Mouse (Mus musculus) heart, embryonic 12.5 days (tissue): Measurements from ENCODE around the gene Dysf. TPM values are rescaled to one million over a fixed set of nuclear protein-coding genes. Genes with fewer than 3 reads are reported as not detected.

Source experiments
- ATAC-seq: fragments of 200-750 bp; cut with Nextera tagmentation; 2 replicates; pipeline ENCODE4 v1.8.0; 2017; ENCODE audit warnings: moderate TSS enrichment, moderate library complexity; ENCODE audit not compliant: insufficient number of reproducible peaks, low FRiP score
- H3K27ac ChIP-seq: fragments of 300-500 bp; sonication (generic); 2 replicates; pipeline ENCODE4 v1.5.1; 2016; ENCODE audit warnings: mild to moderate bottlenecking, moderate library complexity; ENCODE audit not compliant: poor library complexity, severe bottlenecking
- H3K27me3 ChIP-seq: fragments of 300-500 bp; sonication (generic); replicated peaks from 2 replicates; pipeline ENCODE4 v1.6.1; 2016; ENCODE audit warnings: mild to moderate bottlenecking, moderate library complexity
- H3K36me3 ChIP-seq: fragments of 300-500 bp; sonication (generic); 2 replicates; pipeline ENCODE4 v1.6.1; 2016; ENCODE audit warnings: mild to moderate bottlenecking, moderate library complexity
- H3K4me1 ChIP-seq: fragments of 300-500 bp; sonication (generic); replicated peaks from 2 replicates; pipeline ENCODE4 v1.6.1; 2016; ENCODE audit warnings: mild to moderate bottlenecking
- H3K4me2 ChIP-seq: fragments of 300-500 bp; sonication (generic); 2 replicates; pipeline ENCODE4 v1.6.1; 2016; ENCODE audit warnings: mild to moderate bottlenecking, moderate library complexity
- H3K4me3 ChIP-seq: fragments of 300-500 bp; sonication (generic); 2 replicates; pipeline ENCODE4 v1.5.1; 2016; ENCODE audit warnings: mild to moderate bottlenecking
- H3K9ac ChIP-seq: fragments of 300-500 bp; sonication (generic); 2 replicates; pipeline ENCODE4 v1.6.1; 2016; ENCODE audit warnings: mild to moderate bottlenecking, moderate library complexity
- H3K9me3 ChIP-seq: fragments of 300-500 bp; sonication (generic); replicated peaks from 2 replicates; pipeline ENCODE4 v1.6.1; 2016; ENCODE audit warnings: mild to moderate bottlenecking, moderate library complexity
- WGBS: fragments of 180-500 bp; shearing (Covaris S2); methylation state at CpG from one replicate; pipeline ENCODE4 v1.1.7; 2016; 5-methylcytosine and 5-hydroxymethylcytosine counted together
- polyA plus RNA-seq: library from polyadenylated mRNA; unstranded; fragments of >200 nt; fragmentation: Nextera tagmentation; extraction: Ambion mirVana; gene quantifications from 2 replicates; pipeline ENCODE4 v1.2.1, GENCODE M21; 2016

The Dysf gene
- polyA plus RNA-seq, 1 experiment from 2014 or later, result 17.6 TPM

DNA sequence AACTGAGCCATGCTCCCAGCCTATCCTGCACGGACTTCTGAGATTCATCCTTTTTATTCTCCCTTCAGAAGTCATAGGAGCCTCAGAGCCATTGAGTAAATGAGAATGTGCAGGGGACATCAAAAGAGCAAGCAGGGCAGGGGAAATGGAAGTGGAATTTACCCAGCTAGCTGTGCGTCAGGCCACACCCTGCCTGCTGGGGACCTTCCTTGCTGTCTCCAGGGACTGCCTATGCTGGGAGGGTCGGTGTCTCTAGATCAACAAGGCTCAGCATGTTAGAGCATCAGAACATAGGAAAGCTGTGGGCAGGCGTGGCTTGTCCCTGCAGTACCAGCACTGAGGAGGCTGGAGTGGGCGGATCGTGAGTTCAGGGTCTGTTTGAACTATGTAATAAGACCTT, 42.6 kb downstream of the Dysf start:
- no peak overlapping the region for H3K9ac ChIP-seq
- peaks cover 25% of the 10 kb centered on the region for H3K4me1 ChIP-seq
- H3K4me2 ChIP-seq, result no peak overlapping the region
- H3K36me3 ChIP-seq, result peaks cover 6% of the 10 kb centered on the region; the same call in 1 of the 2 replicates
- H3K27me3 ChIP-seq, result no peaks in the 10 kb centered on the region
- WGBS, result 55% methylated on average over 6 of the region's 6 CpGs
- no peak overlapping the region for H3K4me3 ChIP-seq
- no peak overlapping the region for H3K27ac ChIP-seq
- ATAC-seq, result no peak
- H3K9me3 ChIP-seq, result no peaks in the 10 kb centered on the region

- H3K27me3 ChIP-seq, result no peaks in the 10 kb centered on the region
- peak overlapping the region; percentile 24; the same call in 1 of the 2 replicates for H3K27ac ChIP-seq
- H3K9me3 ChIP-seq, result no peaks in the 10 kb centered on the region
- 60% methylated on average over 9 of the region's 9 CpGs for WGBS
- H3K4me2 ChIP-seq, result no peak overlapping the region
- H3K9ac ChIP-seq, result no peak overlapping the region
- H3K4me3 ChIP-seq, result no peak overlapping the region
- no peaks in the 10 kb centered on the region for H3K36me3 ChIP-seq
- peaks cover 36% of the 10 kb centered on the region for H3K4me1 ChIP-seq
- 0 out of 2 replicates have a peak, but pooled peaks have one; percentile 16 for ATAC-seq
These were observed 45.6 kb downstream of the Dysf start for GRCm38 (mm10) chr6:84053874-84054530.

GRCm38 (mm10) chr6:84055619-84056018, 47.2 kb downstream of the Dysf start:
- no peak overlapping the region for H3K27ac ChIP-seq
- H3K9ac ChIP-seq, result no peak overlapping the region
- no peak for ATAC-seq
- no peak overlapping the region for H3K4me3 ChIP-seq
- H3K36me3 ChIP-seq, result no peaks in the 10 kb centered on the region
- no peak overlapping the region for H3K4me2 ChIP-seq
- H3K27me3 ChIP-seq, result no peaks in the 10 kb centered on the region
- H3K4me1 ChIP-seq, result peaks cover 43% of the 10 kb centered on the region
- H3K9me3 ChIP-seq, result no peaks in the 10 kb centered on the region
- 68% methylated on average over 1 of the region's 1 CpGs for WGBS

DNA sequence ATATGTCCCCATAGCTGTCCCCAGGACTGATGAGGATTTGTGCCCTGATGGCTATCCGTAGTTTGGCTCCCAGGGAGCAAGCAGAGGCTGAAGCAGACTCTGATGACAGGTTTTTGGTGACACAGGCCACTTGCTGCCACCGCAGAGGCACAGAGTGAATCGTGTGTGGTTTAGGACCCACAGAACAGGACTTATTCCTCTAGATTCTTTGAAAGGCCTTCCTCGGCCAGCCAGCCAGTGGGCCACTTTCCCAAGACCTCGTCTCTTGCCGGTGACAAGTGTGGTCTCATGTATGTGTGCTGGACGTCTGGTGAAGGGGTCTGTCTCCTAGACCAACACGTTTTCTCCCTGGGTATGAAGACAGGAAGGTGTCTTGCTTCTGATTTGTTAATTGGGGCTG, 48.8 kb downstream of the Dysf start:
- 70% methylated on average over 8 of the region's 8 CpGs for WGBS
- Histone ChIP-seq H3K4me1 (peaks cover 38% of the 10 kb centered on the region), H3K4me2 (no peak overlapping the region), H3K27me3 (no peaks in the 10 kb centered on the region), H3K36me3 (no peaks in the 10 kb centered on the region), H3K4me3 (no peak overlapping the region), H3K9me3 (no peaks in the 10 kb centered on the region), H3K27ac (no peak overlapping the region), H3K9ac (no peak overlapping the region)
- no peak for ATAC-seq

DNA sequence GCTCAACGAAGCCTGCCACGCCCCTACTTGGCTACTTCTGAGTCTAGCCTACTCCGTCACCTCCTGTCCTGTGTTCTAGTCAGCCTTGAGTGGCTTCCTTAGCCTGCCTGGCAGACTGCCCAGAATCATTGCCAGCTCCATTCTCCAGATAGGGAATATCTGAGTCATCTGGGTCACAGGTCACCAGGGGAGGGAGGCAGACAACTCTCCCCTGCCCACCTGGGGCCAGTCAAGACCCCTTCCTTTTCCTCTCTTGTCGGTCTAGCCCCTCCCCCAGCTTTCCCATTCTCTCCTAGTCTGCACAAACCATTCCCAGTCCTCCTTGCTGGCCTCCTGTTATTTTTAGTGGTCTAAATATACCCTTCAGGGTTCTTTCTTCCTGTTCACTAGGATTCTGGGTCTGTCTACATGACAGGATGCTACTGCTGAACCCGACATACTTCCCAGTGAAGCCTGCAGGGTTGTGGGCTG, 50.3 kb downstream of the Dysf start:
- no peaks in the 10 kb centered on the region for H3K36me3 ChIP-seq
- H3K4me1 ChIP-seq, result peaks cover 30% of the 10 kb centered on the region
- peak overlapping the region; percentile 79 for H3K27ac ChIP-seq
- WGBS, result 34% methylated on average over 5 of the region's 5 CpGs
- H3K4me3 ChIP-seq, result no peak overlapping the region
- ATAC-seq, result peak; percentile 73
- no peak overlapping the region for H3K9ac ChIP-seq
- no peaks in the 10 kb centered on the region for H3K27me3 ChIP-seq
- H3K9me3 ChIP-seq, result no peaks in the 10 kb centered on the region
- peak overlapping the region; percentile 31 for H3K4me2 ChIP-seq

DNA sequence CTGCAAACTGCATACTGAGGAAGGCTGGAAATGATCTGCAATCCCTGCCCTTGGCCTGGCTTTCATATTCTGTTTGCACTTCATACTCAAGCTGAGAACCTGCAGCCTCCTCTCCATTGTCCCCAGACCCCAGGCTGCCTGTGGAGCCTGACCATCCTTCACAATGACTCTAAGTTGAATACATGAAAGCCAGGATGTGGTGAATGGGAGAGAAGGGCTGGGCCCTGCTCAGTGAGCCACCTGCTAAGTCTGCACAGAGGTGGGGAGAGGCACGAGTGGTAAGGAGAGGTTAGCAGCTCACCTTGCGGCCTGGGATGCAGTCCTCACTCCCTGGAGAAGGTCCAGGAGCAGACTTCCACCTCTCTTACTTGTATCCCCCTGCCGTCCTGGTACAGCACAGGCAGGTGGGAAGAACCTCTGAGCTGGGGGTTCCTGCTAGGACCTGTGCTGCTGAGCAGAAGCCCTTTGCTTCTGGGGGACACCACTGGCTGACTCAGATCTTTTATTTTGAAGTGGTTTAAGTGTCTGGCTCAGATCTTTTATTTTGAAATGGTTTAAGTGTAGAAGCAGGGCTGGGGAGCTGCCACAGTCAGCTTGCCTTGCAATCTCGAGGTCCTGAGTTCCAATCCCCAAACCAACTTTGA, 51.5 kb downstream of the Dysf start:
- Histone ChIP-seq H3K27ac (peak overlapping the region; percentile 79; the same call in 1 of the 2 replicates), H3K4me2 (no peak overlapping the region), H3K9me3 (no peaks in the 10 kb centered on the region), H3K4me1 (peaks cover 24% of the 10 kb centered on the region), H3K27me3 (no peaks in the 10 kb centered on the region), H3K4me3 (no peak overlapping the region), H3K36me3 (peaks cover 4% of the 10 kb centered on the region; the same call in 1 of the 2 replicates), H3K9ac (no peak overlapping the region)
- WGBS, result 54% methylated on average over 4 of the region's 4 CpGs
- no peak for ATAC-seq

GRCm38 (mm10) chr6:84061328-84061727, 52.9 kb downstream of the Dysf start:
- no peak overlapping the region for H3K27ac ChIP-seq
- no peak overlapping the region for H3K4me3 ChIP-seq
- H3K4me2 ChIP-seq, result no peak overlapping the region
- ATAC-seq, result no peak
- H3K27me3 ChIP-seq, result no peaks in the 10 kb centered on the region
- no peak overlapping the region for H3K9ac ChIP-seq
- peaks cover 24% of the 10 kb centered on the region for H3K4me1 ChIP-seq
- WGBS, result 4% methylated on average over 5 of the region's 5 CpGs
- peaks cover 5% of the 10 kb centered on the region; the same call in 1 of the 2 replicates for H3K36me3 ChIP-seq
- no peaks in the 10 kb centered on the region for H3K9me3 ChIP-seq

GRCm38 (mm10) chr6:84062541-84062940, 54.2 kb downstream of the Dysf start:
- peaks cover 15% of the 10 kb centered on the region for H3K36me3 ChIP-seq
- no peak for ATAC-seq
- H3K4me1 ChIP-seq, result peaks cover 24% of the 10 kb centered on the region
- WGBS, result 79% methylated on average over 5 of the region's 5 CpGs
- no peak overlapping the region for H3K4me3 ChIP-seq
- no peak overlapping the region for H3K27ac ChIP-seq
- no peak overlapping the region for H3K9ac ChIP-seq
- H3K4me2 ChIP-seq, result no peak overlapping the region
- H3K9me3 ChIP-seq, result no peaks in the 10 kb centered on the region
- no peaks in the 10 kb centered on the region for H3K27me3 ChIP-seq

- WGBS, result 60% methylated on average over 5 of the region's 5 CpGs
- Histone ChIP-seq H3K9ac (no peak overlapping the region), H3K27ac (no peak overlapping the region), H3K36me3 (peaks cover 50% of the 10 kb centered on the region), H3K27me3 (no peaks in the 10 kb centered on the region), H3K4me1 (no peaks in the 10 kb centered on the region), H3K4me2 (no peak overlapping the region), H3K9me3 (no peaks in the 10 kb centered on the region), H3K4me3 (no peak overlapping the region)
- ATAC-seq, result peak; percentile 30; the same call in 1 of the 2 replicates
These were observed 59.8 kb downstream of the Dysf start for GRCm38 (mm10) chr6:84068236-84068635.

DNA sequence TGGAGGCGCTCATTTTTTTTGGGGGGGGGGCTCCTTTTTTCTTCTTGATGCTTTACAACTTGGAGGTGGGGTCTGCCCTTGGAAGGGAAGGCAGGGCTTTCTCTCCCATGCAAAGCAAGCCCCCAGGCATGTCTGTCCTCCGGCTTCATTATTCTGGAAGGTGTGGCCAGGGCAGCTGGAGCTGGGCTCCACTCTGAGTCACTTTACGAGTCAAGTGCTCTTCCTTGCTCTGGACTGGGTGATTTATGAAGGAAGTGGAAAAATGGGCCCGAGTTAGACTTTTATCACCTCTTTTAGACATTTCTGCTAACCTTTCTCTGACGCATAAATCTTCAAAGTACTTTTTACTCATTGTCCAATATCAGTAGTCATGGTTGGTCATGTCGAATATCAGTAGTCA, 61.9 kb downstream of the Dysf start:
- peaks cover 59% of the 10 kb centered on the region for H3K36me3 ChIP-seq
- 70% methylated on average over 6 of the region's 6 CpGs for WGBS
- no peak overlapping the region for H3K27ac ChIP-seq

GRCm38 (mm10) chr6:84072574-84072973, 64.2 kb downstream of the Dysf start:
- Histone ChIP-seq H3K27me3 (no peaks in the 10 kb centered on the region), H3K9me3 (0 out of 2 replicates have a peak, but pooled peaks cover 4% of the 10 kb centered on the region), H3K9ac (no peak overlapping the region), H3K27ac (no peak overlapping the region), H3K4me3 (no peak overlapping the region), H3K4me2 (no peak overlapping the region), H3K36me3 (peaks cover 59% of the 10 kb centered on the region), H3K4me1 (no peaks in the 10 kb centered on the region)
- 63% methylated on average over 9 of the region's 9 CpGs for WGBS
- ATAC-seq, result no peak

More for the DNA sequence above, 61.9 kb downstream of the Dysf start:
- no peak overlapping the region for H3K4me2 ChIP-seq
- H3K9me3 ChIP-seq, result no peaks in the 10 kb centered on the region
- no peak for ATAC-seq
- H3K4me3 ChIP-seq, result no peak overlapping the region
- H3K27me3 ChIP-seq, result no peaks in the 10 kb centered on the region
- no peaks in the 10 kb centered on the region for H3K4me1 ChIP-seq
- H3K9ac ChIP-seq, result no peak overlapping the region
